Mouse (Mus musculus) spleen, postnatal 14 days (tissue): ENCODE data around the gene Sectm1a.
"Not testable (repeated sequence)": the region's sequence is repeated elsewhere in the genome, so short reads cannot be mapped to it uniquely, and the experiment has no call there.

ENCODE experiments used
- DNase-seq, 2 experiments: peaks; one replicate each; pipeline ENCODE4 v3.0.0; 2021 to 2022; ENCODE audit warnings: low spot score in 2 of 2

The Sectm1a gene

GRCm38 (mm10) chr11:121089756-121090546 lies 8.9 kb upstream of the Sectm1a start:
- no peak for DNase-seq

- DNase-seq, result no peak
These were observed 8.0 kb upstream of the Sectm1a start for GRCm38 (mm10) chr11:121088997-121089396.

GRCm38 (mm10) chr11:121086296-121086695 lies 5.3 kb upstream of the Sectm1a start:
- no peak for DNase-seq

GRCm38 (mm10) chr11:121085181-121085580 lies 4.2 kb upstream of the Sectm1a start:
- DNase-seq, result no peak

- DNase-seq, result peak in 1 of 2 experiments; percentile 33
These were observed 2.0 kb upstream of the Sectm1a start for GRCm38 (mm10) chr11:121082857-121083500.

GRCm38 (mm10) chr11:121082250-121082649 lies 1.2 kb upstream of the Sectm1a start:
- DNase-seq, result no peak

- no peak for DNase-seq
These were observed 690 bp downstream of the Sectm1a start for GRCm38 (mm10) chr11:121080330-121080729.

GRCm38 (mm10) chr11:121075655-121076054 lies 5.4 kb downstream of the Sectm1a start:
- no peak for DNase-seq

- DNase-seq, result not testable (repeated sequence)
These were observed 11.4 kb downstream of the Sectm1a start for GRCm38 (mm10) chr11:121069662-121070061.

GRCm38 (mm10) chr11:121067895-121068294 lies 13.1 kb downstream of the Sectm1a start:
- DNase-seq, result no peak

GRCm38 (mm10) chr11:121064197-121064596 lies 16.8 kb downstream of the Sectm1a start:
- DNase-seq, result no peak

GRCm38 (mm10) chr11:121063379-121063778 lies 17.6 kb downstream of the Sectm1a start, which contains the start of gene Sectm1b:
Gene Sectm1b (minus strand): TSS chr11:121063569.
- DNase-seq, result no peak

GRCm38 (mm10) chr11:121061615-121062014 lies 19.4 kb downstream of the Sectm1a start:
- no peak for DNase-seq

- not testable (repeated sequence) for DNase-seq
These were observed 20.5 kb downstream of the Sectm1a start for GRCm38 (mm10) chr11:121060401-121061067.

- no peak for DNase-seq
These were observed 21.5 kb downstream of the Sectm1a start for GRCm38 (mm10) chr11:121059471-121059870.

GRCm38 (mm10) chr11:121058956-121059355 lies 22.1 kb downstream of the Sectm1a start:
- DNase-seq, result no peak

GRCm38 (mm10) chr11:121058122-121058521 lies 22.9 kb downstream of the Sectm1a start:
- DNase-seq, result no peak

GRCm38 (mm10) chr11:121056536-121057236 lies 24.3 kb downstream of the Sectm1a start:
- no peak for DNase-seq

- DNase-seq, result peak; percentile 31 to 62
These were observed 27.5 kb downstream of the Sectm1a start for GRCm38 (mm10) chr11:121053536-121053935.

GRCm38 (mm10) chr11:121052387-121052786 lies 28.6 kb downstream of the Sectm1a start:
- DNase-seq, result no peak

- DNase-seq, result no peak
These were observed 29.2 kb downstream of the Sectm1a start for GRCm38 (mm10) chr11:121051793-121052192.

- DNase-seq, result no peak
These were observed 31.2 kb downstream of the Sectm1a start for GRCm38 (mm10) chr11:121049840-121050239.
